Mouse (Mus musculus) ES-CJ7 (cell line): Measurements from ENCODE around the gene Bsdc1.
"Not testable (repeated sequence)": the region's sequence is repeated elsewhere in the genome, so short reads cannot be mapped to it uniquely, and the experiment has no call there.

Source experiments
- DNase-seq: peaks from one replicate; pipeline ENCODE4 v3.0.0; 2011; ENCODE audit warnings: low read depth, low spot score

The Bsdc1 gene

DNA sequence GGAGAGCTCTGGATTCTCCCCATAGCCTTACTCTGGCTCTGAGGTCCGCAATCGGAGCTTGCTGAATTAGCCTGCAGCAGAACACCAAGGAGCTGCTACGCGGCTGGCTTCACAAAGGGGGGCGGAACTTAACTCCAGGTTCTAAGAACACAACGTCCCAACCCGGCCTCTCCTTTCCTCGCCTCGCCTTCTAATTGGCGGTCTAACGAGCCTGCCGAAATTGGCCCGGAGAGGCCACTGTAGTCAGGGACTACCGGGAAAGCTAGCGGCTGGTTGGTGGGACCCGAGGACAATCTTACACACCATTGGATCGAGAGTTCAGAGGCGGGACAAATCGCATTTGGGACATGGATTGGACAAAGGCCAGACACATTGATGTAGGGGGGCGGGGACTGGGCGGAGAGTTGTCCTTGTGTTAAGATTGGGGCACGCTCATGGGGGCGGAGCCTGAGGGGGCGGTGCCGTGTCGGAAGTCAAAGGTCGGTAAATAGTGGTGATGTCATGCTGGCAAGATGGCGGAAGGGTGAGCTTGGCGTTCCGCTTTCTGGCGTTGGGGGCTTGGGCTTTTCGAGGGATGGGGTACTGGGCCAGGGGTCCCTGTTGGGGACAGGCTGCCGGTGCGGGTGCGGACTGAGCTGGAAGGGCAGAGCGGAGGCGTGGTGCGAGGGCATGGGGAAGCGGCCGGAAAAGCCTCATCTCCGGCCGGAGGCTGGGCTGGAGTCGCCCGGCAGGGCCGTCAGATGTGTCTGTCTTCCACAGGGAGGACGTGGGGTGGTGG, at the start of gene Bsdc1:
Gene Bsdc1, plus strand, starts transcription at position 399 of the 778 bp plus-strand sequence.
- peak; percentile 100 for DNase-seq

DNA sequence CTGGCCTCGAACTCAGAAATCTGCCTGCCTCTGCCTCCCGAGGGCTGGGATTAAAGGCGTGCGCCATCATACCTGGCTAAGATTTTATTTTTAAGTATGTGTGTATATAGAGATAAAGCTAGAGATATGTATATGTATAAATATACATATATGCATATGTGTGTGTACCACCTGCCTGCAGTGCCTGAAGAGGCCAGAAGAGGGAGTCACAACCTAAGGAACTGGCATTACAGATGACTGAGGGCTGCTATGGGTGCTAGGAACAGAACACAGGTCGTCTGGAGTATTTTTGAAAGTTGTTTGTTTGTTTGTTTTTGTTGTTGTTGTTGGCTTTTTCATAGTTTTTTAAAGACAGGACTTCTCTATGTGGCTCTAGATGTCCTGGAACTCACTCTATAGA, 45.5 kb upstream of the Bsdc1 start:
- no peak for DNase-seq

- DNase-seq = no peak
Observed at GRCm38 (mm10) chr4:129416478-129416877, 44.9 kb upstream of the Bsdc1 start.

DNA sequence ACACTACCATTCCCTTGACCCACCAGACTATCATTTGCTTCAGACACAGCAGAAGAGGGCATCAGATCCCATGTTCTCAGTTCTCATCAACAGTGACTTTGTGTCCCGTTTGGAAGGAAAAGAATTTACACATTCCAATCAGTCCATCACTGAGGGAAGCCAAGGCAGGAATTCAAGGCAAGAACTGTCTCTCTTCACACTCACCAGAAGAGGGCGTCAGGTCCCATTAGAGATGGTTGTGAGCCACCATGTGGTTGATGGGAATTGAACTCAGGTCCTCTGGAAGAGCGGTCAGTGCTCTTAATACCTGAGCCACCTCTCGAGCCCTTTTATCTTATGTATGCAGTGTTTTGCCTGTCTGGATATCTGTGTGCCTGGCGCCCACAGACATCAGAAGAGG, 43.1 kb upstream of the Bsdc1 start:
- peak; percentile 50 for DNase-seq

DNA sequence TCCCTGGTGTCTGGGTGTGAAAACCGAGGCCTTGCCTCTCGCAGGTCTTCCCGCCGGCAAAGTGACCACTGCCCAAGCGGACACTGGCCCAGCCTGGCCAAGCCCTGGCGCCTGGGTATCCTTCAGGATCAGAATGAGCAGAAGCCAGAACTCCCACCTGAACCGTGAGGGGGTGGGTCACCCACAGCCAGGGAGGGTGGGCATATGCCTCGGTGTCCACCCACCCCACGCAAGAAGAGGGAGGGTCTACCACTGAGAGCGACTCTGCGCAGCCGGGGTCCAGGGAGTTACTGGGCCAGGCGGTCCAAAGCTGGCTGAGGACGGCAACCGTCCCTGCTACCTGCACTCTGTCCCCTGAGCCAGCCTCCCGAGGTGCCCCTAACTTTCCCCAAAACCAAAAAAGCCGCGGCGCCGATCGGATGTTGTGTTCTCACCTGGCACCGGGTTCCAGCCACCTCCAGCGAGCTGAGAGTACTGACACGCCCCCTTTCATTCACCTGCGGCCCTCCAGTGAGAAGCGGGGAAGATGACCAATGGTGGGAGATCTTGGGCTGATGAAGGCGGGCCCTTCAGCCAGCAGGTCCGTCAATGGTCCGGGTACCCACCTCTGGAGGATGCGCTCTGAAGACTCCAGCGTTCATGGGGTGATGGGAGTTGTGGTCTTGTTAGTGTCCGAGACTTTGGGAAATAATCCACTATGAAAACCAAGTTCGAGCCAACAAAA, 20.9 kb upstream of the Bsdc1 start, which contains the start of gene Zbtb8b:
Gene Zbtb8b, minus strand, starts transcription at position 514 of the 724 bp plus-strand sequence.
- peak; percentile 95 for DNase-seq

DNA sequence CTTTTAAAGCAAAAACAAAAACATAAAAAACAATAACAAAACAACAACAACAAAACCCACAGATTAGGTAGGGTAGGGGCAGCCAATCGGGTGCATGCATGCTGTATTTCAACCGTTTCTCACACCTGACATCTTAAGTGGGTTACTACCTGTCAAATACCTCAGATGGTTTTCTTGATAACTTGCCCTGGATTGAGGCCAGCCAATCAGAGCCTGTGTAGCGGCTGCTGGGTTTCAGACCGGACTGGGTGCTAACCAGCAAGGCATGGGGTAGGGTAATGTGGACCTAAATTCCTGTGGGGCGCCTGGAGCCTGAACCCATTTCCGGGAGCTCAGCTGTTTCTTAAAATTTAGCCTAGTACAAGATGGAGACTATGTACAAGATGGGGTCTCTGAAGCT, 20.2 kb upstream of the Bsdc1 start:
- no peak for DNase-seq

DNA sequence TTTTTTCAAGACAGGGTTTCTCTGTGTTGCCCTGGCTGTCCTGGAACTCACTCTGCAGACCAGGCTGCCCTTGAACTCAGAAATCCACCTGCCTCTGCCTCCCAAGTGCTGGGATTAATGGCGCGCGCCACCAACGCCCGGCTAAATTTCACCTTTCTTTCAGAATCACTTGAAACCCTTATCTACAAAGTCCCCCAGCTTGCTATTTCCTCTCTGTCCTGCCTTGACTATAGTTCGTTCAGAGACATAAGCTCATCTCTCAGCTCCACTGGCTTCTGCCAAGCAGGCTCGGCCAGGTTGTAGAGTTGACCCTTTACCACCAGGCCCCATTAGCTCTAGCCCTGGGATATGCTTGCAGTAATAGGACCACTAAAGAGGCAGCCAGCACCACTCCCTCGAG, 14.0 kb upstream of the Bsdc1 start:
- DNase-seq = no peak

DNA sequence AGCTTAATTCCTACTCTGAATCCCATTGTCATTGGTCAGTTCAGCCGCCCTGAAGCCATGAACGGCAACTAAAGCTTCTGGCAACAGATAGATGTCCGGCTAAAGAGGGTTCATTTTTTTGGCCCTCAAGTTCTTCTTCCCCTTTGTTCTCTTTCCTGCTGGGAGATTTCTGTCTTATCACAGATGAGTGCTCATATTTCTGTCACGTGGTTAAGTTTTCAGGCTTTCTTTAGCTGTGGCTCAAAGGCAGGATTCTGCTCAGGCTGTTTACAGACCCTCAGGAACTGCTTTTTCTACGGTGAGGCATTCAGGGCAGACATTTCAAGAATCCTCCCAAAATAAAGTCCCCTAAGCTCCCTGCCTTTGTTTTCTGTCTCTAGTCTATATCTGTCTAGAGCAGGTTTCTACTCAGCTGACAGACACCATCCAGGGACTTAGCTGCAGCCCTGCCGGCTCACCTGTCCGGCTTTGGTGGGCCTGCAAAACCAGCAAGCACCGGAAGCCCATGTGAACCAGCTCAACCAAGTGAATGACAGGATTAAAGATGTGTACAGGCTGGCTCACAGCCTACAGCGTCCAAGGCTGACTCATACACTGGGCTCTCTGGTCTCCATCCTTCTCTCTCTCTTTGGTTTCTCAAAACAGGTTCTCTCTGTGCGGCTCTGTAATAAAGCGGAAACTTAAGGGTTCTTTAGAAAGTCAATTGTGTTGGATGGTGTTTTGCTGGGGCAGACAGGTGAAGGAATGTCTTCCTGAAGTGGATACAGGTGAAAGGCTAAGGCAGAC, 13.4 kb upstream of the Bsdc1 start:
- DNase-seq = no peak

- DNase-seq = no peak
Observed at GRCm38 (mm10) chr4:129448713-129449112, 12.7 kb upstream of the Bsdc1 start.

- no peak for DNase-seq
Observed at GRCm38 (mm10) chr4:129450851-129451250, 10.5 kb upstream of the Bsdc1 start.

DNA sequence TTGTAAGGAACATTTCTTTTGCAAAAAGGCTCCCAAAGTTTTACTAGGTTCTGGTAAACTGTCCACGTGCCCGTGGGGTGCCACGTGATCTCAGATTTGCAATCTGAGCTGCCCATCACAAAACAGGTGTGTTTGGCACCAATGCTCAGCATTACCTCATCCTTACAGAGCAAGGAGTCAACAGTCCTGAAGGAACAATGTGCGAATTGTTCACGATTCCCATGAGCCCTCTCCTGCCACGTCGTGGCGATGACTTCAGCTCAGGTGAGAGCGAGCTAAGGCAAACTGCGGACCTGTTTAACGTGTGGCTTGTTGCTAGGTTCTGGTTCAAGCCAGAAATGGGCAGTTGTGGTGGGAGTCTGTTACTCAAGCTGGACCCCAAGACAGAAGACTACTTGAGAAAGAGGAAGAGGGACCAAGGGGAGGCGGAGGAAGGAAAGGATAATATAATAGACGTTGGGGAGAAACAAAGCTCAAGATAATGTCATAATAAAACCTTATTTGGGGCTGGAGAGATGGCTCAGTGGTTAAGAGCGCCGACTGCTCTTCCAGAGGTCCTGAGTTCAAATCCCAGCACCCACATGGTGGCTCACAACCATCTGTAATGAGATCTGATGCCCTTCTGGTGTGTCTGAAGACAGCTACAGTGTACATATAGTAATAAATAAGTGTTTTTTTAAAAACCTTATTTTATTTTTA, 9.8 kb upstream of the Bsdc1 start:
- peak; percentile 41 for DNase-seq

DNA sequence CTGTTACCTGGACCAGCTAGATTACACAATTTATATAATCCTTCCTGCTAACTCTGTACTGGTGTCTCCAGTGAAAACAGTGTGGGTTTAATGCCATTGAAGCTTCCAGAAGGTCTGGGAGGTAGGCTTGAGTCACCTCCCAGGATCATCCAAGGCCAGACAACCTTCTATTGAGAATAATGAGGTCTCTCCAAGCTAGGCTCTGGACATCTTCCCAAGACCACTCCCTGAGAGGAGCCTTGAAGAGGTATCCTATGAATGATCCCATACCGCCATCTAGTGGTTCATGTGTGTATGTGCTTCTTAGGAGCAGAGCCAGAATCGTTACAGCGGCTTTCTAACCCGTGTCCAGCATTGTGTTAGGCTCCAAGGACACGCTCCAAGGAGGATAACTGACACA, 6.1 kb upstream of the Bsdc1 start:
- peak; percentile 93 for DNase-seq

GRCm38 (mm10) chr4:129456126-129456525, 5.3 kb upstream of the Bsdc1 start:
- no peak for DNase-seq

- DNase-seq = not testable (repeated sequence)
Observed at GRCm38 (mm10) chr4:129457311-129457710, 4.1 kb upstream of the Bsdc1 start.

DNA sequence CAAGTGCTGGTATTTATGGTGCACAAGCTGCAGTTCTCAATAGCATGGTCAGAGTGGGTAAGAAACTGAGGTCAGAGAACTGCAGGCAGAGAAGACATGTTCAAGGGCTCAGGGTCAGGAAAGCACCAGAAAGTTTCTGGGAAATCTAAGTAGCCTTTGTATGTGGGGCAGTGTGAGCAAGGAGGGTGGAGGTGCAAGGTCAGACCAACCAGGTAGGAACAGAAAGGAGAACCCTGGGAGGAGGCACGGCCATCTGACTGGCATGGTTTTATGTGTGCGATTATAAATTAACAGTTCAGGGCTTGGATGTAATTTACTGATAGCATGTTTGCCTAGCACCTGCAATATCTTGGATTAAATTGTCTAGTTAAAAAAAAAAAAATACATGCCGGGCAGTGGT, 1.7 kb upstream of the Bsdc1 start:
- no peak for DNase-seq

DNA sequence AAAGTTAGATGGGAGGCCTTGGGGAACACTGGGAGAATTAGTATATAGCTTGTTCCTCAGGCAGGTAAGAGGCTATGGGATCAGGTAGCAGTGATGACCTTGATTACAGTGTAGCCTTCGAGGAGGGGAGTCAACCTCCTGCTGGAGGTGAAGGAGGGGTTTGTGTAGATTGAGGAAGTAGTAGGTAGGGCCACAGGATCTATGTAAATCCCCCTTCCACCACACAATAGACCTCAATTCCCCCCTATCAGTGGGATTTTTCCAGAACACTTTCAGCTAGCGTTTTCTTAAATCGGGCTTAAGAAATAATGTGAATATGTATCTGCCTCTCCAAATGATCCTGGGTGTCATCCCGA, 576 bp upstream of the Bsdc1 start:
- peak; percentile 69 for DNase-seq

- DNase-seq = no peak
Observed at GRCm38 (mm10) chr4:129462118-129462517, 737 bp downstream of the Bsdc1 start.

GRCm38 (mm10) chr4:129463097-129464059, 2.0 kb downstream of the Bsdc1 start:
- no peak for DNase-seq

DNA sequence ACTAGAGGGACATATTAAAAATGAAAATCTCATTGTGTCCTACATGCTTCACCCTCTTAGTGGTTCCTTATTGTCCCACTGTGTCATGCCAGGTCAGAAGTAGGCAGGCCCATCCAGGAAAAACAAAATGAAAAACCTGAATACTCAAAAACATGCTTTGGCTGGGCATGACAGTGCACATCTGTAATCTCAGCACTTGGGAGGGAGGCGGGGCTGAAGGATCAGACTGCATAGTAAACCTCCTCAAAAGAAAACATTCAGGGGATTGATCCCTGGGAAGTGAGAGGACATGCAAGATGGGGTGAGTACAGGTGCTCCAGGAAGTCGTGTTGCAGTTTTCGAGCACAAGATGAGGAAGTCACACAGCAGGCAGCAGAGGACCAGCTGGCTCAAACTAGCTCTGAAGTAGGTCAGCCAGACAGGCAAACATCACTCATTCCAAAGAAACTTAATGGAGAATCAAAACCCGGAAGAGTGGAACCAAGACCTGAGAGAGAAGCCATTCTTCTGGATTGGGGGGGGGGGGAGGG, 3.0 kb downstream of the Bsdc1 start:
- peak; percentile 35 for DNase-seq

DNA sequence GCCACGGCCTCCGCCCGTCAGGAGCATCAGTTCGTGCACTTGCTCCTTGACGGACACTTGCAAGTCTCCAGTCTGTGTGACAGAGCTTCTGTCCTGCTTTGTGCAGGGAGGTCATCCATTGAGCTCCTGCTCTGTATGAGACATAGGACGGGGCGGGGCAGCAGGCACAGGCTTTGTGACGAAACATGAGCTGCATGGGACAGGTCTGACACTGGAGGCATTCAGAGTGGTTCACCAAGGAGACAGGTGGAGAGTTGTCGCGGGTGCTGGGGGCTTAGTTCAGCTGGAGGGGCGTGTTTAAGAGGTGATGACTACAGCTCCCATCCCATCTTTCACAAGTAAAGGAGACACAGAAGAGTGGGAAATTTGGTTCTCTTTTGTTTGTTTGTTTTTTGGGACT, 14.7 kb downstream of the Bsdc1 start:
- DNase-seq = no peak
